Mouse (Mus musculus) limb, embryonic 11.5 days (tissue): ENCODE measurements around the gene Fam13c. TPM values are rescaled to one million over a fixed set of nuclear protein-coding genes. Genes with fewer than 3 reads are reported as not detected.
A peak's percentile ranks its signal among the peaks of the same experiment; 100 is the strongest.

ENCODE experiments used
- ATAC-seq: fragments of 200-750 bp; cut with Nextera tagmentation; 2 replicates; pipeline ENCODE4 v1.8.0; 2017; ENCODE audit warnings: low read depth; ENCODE audit not compliant: insufficient number of reproducible peaks, low FRiP score, low TSS enrichment
- DNase-seq: peaks from one replicate; pipeline ENCODE4 v3.0.0-alpha.2; 2015; ENCODE audit warnings: low spot score
- H3K27ac ChIP-seq: fragments of 300-500 bp; sonication (generic); replicated peaks from 2 replicates; pipeline ENCODE4 v1.5.1; 2014; ENCODE audit warnings: low read depth, mild to moderate bottlenecking, low read length
- H3K27me3 ChIP-seq: fragments of 300-500 bp; sonication (generic); 2 replicates; pipeline ENCODE4 v1.6.1; 2014; ENCODE audit warnings: mild to moderate bottlenecking, low read length, mixed read lengths; ENCODE audit not compliant: control insufficient read depth, insufficient read depth
- H3K36me3 ChIP-seq: fragments of 300-500 bp; sonication (generic); 2 replicates; pipeline ENCODE4 v1.6.1; 2014; ENCODE audit warnings: mild to moderate bottlenecking, low read length, moderate library complexity, mixed read lengths; ENCODE audit not compliant: control insufficient read depth, insufficient read depth
- H3K4me1 ChIP-seq: fragments of 300-500 bp; sonication (generic); 2 replicates; pipeline ENCODE4 v1.6.1; 2014; ENCODE audit warnings: low read length, mixed read lengths; ENCODE audit not compliant: control insufficient read depth, insufficient read depth
- H3K4me2 ChIP-seq: fragments of 300-500 bp; sonication (generic); 2 replicates; pipeline ENCODE4 v1.6.1; 2014; ENCODE audit warnings: low read depth, mild to moderate bottlenecking, moderate library complexity; ENCODE audit not compliant: severe bottlenecking
- H3K4me3 ChIP-seq: fragments of 300-500 bp; sonication (generic); 2 replicates; pipeline ENCODE4 v1.5.1; 2014; ENCODE audit warnings: low read depth, low read length
- H3K9ac ChIP-seq: fragments of 300-500 bp; sonication (generic); 2 replicates; pipeline ENCODE4 v1.6.1; 2014; ENCODE audit warnings: mild to moderate bottlenecking, low read length
- H3K9me3 ChIP-seq: fragments of 300-500 bp; sonication (generic); 2 replicates; pipeline ENCODE4 v1.6.1; 2016; ENCODE audit warnings: low read length; ENCODE audit not compliant: control insufficient read depth
- WGBS: fragments of 180-500 bp; shearing (Covaris S2); extraction: QIAGEN DNeasy Blood & Tissue Kit; methylation state at CpG from one replicate; pipeline ENCODE4 v1.1.7; 2014; 5-methylcytosine and 5-hydroxymethylcytosine counted together
- polyA plus RNA-seq: library from polyadenylated mRNA; unstranded; fragments of >200 nt; fragmentation: Nextera tagmentation; extraction: Ambion mirVana; gene quantifications from 2 replicates; pipeline ENCODE4 v1.2.1, GENCODE M21; 2014

The Fam13c gene
- polyA plus RNA-seq, 1 experiment from 2014 or later, result 9.8 TPM

- Histone ChIP-seq H3K27me3 (no peaks in the 10 kb centered on the region), H3K9ac (no peak overlapping the region), H3K4me3 (no peak overlapping the region), H3K4me2 (no peak overlapping the region), H3K27ac (no peak overlapping the region), H3K4me1 (no peaks in the 10 kb centered on the region), H3K9me3 (no peaks in the 10 kb centered on the region), H3K36me3 (no peaks in the 10 kb centered on the region)
- ATAC-seq, result no peak
- 25% methylated on average over 7 of the region's 7 CpGs for WGBS
- DNase-seq, result no peak
These were observed 44.4 kb downstream of the Fam13c start for GRCm38 (mm10) chr10:70484568-70485286.

GRCm38 (mm10) chr10:70485287-70485612 lies 45.0 kb downstream of the Fam13c start:
- Histone ChIP-seq H3K27me3 (no peaks in the 10 kb centered on the region), H3K27ac (no peak overlapping the region), H3K4me2 (no peak overlapping the region), H3K9me3 (no peaks in the 10 kb centered on the region), H3K4me3 (no peak overlapping the region), H3K36me3 (no peaks in the 10 kb centered on the region), H3K9ac (no peak overlapping the region), H3K4me1 (no peaks in the 10 kb centered on the region)
- no peak for ATAC-seq
- peak; percentile 45 for DNase-seq
- 50% methylated on average over 7 of the region's 7 CpGs for WGBS

DNA sequence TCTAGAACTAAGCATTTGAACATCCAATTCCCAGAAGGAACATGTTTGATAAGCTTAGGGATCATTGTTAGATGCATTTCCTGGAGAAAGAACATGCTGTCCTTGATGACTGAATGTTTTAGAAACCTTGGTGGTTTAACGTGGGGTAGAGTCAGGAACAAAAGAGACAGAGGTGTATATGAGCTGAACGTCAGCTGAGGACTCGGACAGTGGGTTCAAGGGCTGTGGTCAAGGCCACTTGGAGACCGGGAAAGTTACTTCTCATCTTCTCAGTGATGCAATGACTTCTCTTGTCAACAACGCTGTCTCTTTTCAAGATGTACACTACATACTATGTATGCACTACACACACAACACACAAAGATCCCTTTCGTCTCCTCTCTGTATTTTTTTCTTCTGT lies 46.4 kb downstream of the Fam13c start:
- H3K27me3 ChIP-seq, result no peaks in the 10 kb centered on the region
- H3K4me2 ChIP-seq, result no peak overlapping the region
- H3K9ac ChIP-seq, result no peak overlapping the region
- DNase-seq, result no peak
- no peaks in the 10 kb centered on the region for H3K4me1 ChIP-seq
- no peak overlapping the region for H3K27ac ChIP-seq
- H3K9me3 ChIP-seq, result no peaks in the 10 kb centered on the region
- 92% methylated on average over 6 of the region's 6 CpGs for WGBS
- H3K4me3 ChIP-seq, result no peak overlapping the region
- H3K36me3 ChIP-seq, result no peaks in the 10 kb centered on the region
- ATAC-seq, result no peak

- 90% methylated on average over 3 of the region's 3 CpGs for WGBS
- no peak for DNase-seq
- H3K27ac ChIP-seq, result no peak overlapping the region
These were observed 53.6 kb downstream of the Fam13c start for GRCm38 (mm10) chr10:70493891-70494290.

DNA sequence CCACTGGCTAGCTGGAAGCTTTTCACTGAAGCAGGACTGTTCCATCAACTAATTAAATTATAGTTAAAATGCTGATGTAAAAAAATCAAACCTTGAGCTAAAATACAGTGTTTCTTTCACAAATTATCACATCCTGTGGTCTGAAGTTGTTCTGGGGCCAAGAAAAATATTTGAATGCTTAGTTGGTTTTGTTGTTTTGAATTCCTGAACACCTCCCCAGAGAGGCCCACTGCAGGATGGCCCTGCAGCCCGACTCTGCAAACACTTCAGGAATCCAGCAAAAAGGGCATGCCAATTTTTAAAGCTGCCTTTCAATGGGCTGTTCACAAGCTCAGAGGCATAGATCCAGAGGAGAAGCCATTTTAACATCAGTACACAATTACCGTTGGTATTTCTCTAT lies 54.2 kb downstream of the Fam13c start:
- no peaks in the 10 kb centered on the region for H3K4me1 ChIP-seq
- H3K36me3 ChIP-seq, result no peaks in the 10 kb centered on the region
- DNase-seq, result no peak
- no peak overlapping the region for H3K4me3 ChIP-seq
- H3K9ac ChIP-seq, result no peak overlapping the region
- no peak overlapping the region for H3K4me2 ChIP-seq
- WGBS, result 72% methylated on average over 2 of the region's 2 CpGs
- no peak for ATAC-seq
- H3K9me3 ChIP-seq, result no peaks in the 10 kb centered on the region
- H3K27me3 ChIP-seq, result no peaks in the 10 kb centered on the region
- H3K27ac ChIP-seq, result no peak overlapping the region

More at GRCm38 (mm10) chr10:70493891-70494290, 53.6 kb downstream of the Fam13c start:
- no peaks in the 10 kb centered on the region for H3K27me3 ChIP-seq
- H3K36me3 ChIP-seq, result no peaks in the 10 kb centered on the region
- no peak overlapping the region for H3K4me3 ChIP-seq
- ATAC-seq, result no peak
- H3K4me1 ChIP-seq, result no peaks in the 10 kb centered on the region
- H3K9ac ChIP-seq, result no peak overlapping the region
- H3K4me2 ChIP-seq, result no peak overlapping the region
- no peaks in the 10 kb centered on the region for H3K9me3 ChIP-seq

- H3K4me3 ChIP-seq, result no peak overlapping the region
- no peak overlapping the region for H3K9ac ChIP-seq
- H3K4me1 ChIP-seq, result no peaks in the 10 kb centered on the region
- no peaks in the 10 kb centered on the region for H3K36me3 ChIP-seq
- no peak overlapping the region for H3K4me2 ChIP-seq
- 89% methylated on average over 4 of the region's 4 CpGs for WGBS
- DNase-seq (no peak), ATAC-seq (no peak)
- H3K27me3 ChIP-seq, result no peaks in the 10 kb centered on the region
- no peaks in the 10 kb centered on the region for H3K9me3 ChIP-seq
- H3K27ac ChIP-seq, result no peak overlapping the region
These were observed 55.1 kb downstream of the Fam13c start for GRCm38 (mm10) chr10:70495106-70496104.

DNA sequence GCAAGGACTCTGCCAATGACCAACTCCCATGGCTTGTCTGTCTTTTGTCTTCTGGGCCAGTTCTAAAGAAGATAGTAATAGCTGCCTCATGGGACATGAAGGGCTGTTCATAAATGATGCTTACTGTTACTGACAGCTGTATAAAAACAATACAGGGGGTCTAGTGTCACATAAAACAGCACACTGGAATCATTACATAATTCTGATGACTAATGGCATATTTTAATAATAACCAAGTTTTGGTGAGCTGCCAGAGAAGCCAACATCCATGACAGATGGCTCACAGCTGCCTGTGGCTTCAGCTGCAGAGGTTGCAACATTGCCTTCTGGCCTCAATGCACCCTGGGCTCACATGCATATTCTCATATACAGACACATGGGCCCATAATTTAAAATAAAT lies 56.7 kb downstream of the Fam13c start:
- no peaks in the 10 kb centered on the region for H3K9me3 ChIP-seq
- no peak overlapping the region for H3K9ac ChIP-seq
- no peaks in the 10 kb centered on the region for H3K36me3 ChIP-seq
- no peak for ATAC-seq
- DNase-seq, result no peak
- H3K4me1 ChIP-seq, result no peaks in the 10 kb centered on the region
- no peak overlapping the region for H3K4me3 ChIP-seq
- no peak overlapping the region for H3K27ac ChIP-seq
- no peak overlapping the region for H3K4me2 ChIP-seq
- H3K27me3 ChIP-seq, result no peaks in the 10 kb centered on the region

DNA sequence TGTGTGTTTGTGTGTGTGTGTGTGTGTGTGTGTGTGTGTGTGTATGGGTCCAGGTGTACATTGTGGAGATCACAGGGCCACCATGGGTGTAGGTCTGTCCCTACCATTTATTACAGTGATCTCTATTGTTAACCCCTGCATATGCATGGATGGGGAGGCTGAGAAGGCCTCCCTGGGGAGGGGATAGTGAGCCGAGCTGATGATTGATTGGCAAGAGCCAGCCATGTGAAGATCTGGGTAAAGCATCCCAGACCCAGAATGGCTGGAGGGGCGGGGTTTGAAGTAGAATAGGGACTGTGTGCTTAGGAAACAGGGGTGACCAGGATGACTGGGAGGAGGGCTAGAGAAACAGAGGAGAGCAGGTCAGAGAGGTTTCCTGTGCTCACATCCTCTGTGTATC lies 58.0 kb downstream of the Fam13c start:
- no peak overlapping the region for H3K9ac ChIP-seq
- no peaks in the 10 kb centered on the region for H3K9me3 ChIP-seq
- no peak overlapping the region for H3K4me3 ChIP-seq
- no peaks in the 10 kb centered on the region for H3K27me3 ChIP-seq
- WGBS, result 70% methylated on average over 2 of the region's 2 CpGs
- ATAC-seq (no peak), DNase-seq (no peak)
- no peak overlapping the region for H3K4me2 ChIP-seq
- no peak overlapping the region for H3K27ac ChIP-seq
- H3K4me1 ChIP-seq, result no peaks in the 10 kb centered on the region
- no peaks in the 10 kb centered on the region for H3K36me3 ChIP-seq
